Mouse (Mus musculus): ENCODE results near the gene Vps54.

- TF ChIP-seq CTCF (IDR thresholded peaks at IDR 0.05; ENCODE audit: low read depth, low read length) (no peak), POLR2A (IDR thresholded peaks at IDR 0.05; ENCODE audit: insufficient read depth, low read length) (no peak), EP300 (IDR thresholded peaks at IDR 0.05; ENCODE audit: insufficient read depth, low read depth, low read length) (no peak)
These were observed 131.5 kb downstream of the Vps54 start for GRCm38 (mm10) chr11:21370399-21371121.
